Mouse (Mus musculus) neural tube, embryonic 13.5 days (tissue): ENCODE results near the gene Cdk6. TPM values are rescaled to one million over a fixed set of nuclear protein-coding genes. Genes with fewer than 3 reads are reported as not detected.

Source experiments
- polyA plus RNA-seq: library from polyadenylated mRNA; unstranded; fragments of >200 nt; fragmentation: Nextera tagmentation; extraction: Ambion mirVana; gene quantifications from 2 replicates; pipeline ENCODE4 v1.2.1, GENCODE M21; 2015

The Cdk6 gene
- polyA plus RNA-seq, 1 experiment from 2014 or later: 16.4 TPM

Other genes starting within 250 kb of the Cdk6 start
- 24.3 and 25.3 TPM in 2 replicates for gene Fam133b, start 202.3 kb downstream of the Cdk6 start, polyA plus RNA-seq
- 2.0 and 2.4 TPM in 2 replicates for gene 1700109H08Rik, start 230.1 kb downstream of the Cdk6 start, polyA plus RNA-seq